Mouse (Mus musculus): ENCODE measurements around the gene Bag3.

GRCm38 (mm10) chr7:128504091-128504490 is 19.3 kb upstream of the Bag3 start:
- TF ChIP-seq POLR2A (IDR thresholded peaks at IDR 0.05; ENCODE audit: low read depth, low read length): no peak
- TF ChIP-seq CTCF (conservative IDR thresholded peaks at IDR 0.05; ENCODE audit: insufficient read depth, insufficient read length, low read depth, low read length): no peak
